Mouse (Mus musculus): Measurements from ENCODE around the gene Xlr5a.
"Not testable (repeated sequence)": the region's sequence is repeated elsewhere in the genome, so short reads cannot be mapped to it uniquely, and the experiment has no call there.

- TF ChIP-seq MAFK (IDR thresholded peaks at IDR 0.05; ENCODE audit: insufficient read depth, low read depth, low read length); CHD2 (IDR thresholded peaks at IDR 0.05; ENCODE audit: low read depth, low read length); ZC3H11A (IDR thresholded peaks at IDR 0.05; ENCODE audit: borderline replicate concordance, low read depth, low read length): not testable (repeated sequence)
These were observed 210.3 kb downstream of the Xlr5a start, which contains the start of gene Xlr4a for GRCm38 (mm10) chrX:73082267-73083055.

Data from ES-E14 (cell line).